Mouse (Mus musculus): Measurements from ENCODE around the gene Tekt5.

Tekt5 gene

GRCm38 (mm10) chr16:10377286-10377685 lies 18.0 kb downstream of the Tekt5 start:
- no peak for DNase-seq

GRCm38 (mm10) chr16:10374254-10375011 lies 20.9 kb downstream of the Tekt5 start:
- no peak for DNase-seq

GRCm38 (mm10) chr16:10372372-10372771 lies 22.9 kb downstream of the Tekt5 start:
- no peak for DNase-seq

GRCm38 (mm10) chr16:10369996-10370395 lies 25.3 kb downstream of the Tekt5 start:
- DNase-seq, result no peak

- DNase-seq, result no peak
Observed at GRCm38 (mm10) chr16:10369468-10369934, 25.8 kb downstream of the Tekt5 start.

- no peak for DNase-seq
Observed at GRCm38 (mm10) chr16:10366240-10367217, 28.8 kb downstream of the Tekt5 start.

- DNase-seq, result no peak
Observed at GRCm38 (mm10) chr16:10365796-10366195, 29.5 kb downstream of the Tekt5 start.

GRCm38 (mm10) chr16:10363061-10363460 lies 32.2 kb downstream of the Tekt5 start:
- no peak for DNase-seq

GRCm38 (mm10) chr16:10359241-10359640 lies 36.0 kb downstream of the Tekt5 start:
- no peak for DNase-seq

GRCm38 (mm10) chr16:10358010-10358934 lies 37.0 kb downstream of the Tekt5 start:
- DNase-seq, result peak; percentile 44 to 53

- no peak for DNase-seq
Observed at GRCm38 (mm10) chr16:10355004-10355403, 40.3 kb downstream of the Tekt5 start.

- no peak for DNase-seq
Observed at GRCm38 (mm10) chr16:10351050-10351636, 44.1 kb downstream of the Tekt5 start.

GRCm38 (mm10) chr16:10349876-10350275 lies 45.4 kb downstream of the Tekt5 start:
- DNase-seq, result no peak

- no peak for DNase-seq
Observed at GRCm38 (mm10) chr16:10349436-10349835, 45.9 kb downstream of the Tekt5 start.

GRCm38 (mm10) chr16:10347551-10347950 lies 47.7 kb downstream of the Tekt5 start:
- no peak for DNase-seq

- no peak for DNase-seq
Observed at GRCm38 (mm10) chr16:10341110-10341509, 54.2 kb downstream of the Tekt5 start.

GRCm38 (mm10) chr16:10339930-10340329 lies 55.4 kb downstream of the Tekt5 start:
- no peak for DNase-seq

- DNase-seq, result no peak
Observed at GRCm38 (mm10) chr16:10338601-10339000, 56.7 kb downstream of the Tekt5 start.

GRCm38 (mm10) chr16:10337422-10338197 lies 57.7 kb downstream of the Tekt5 start:
- no peak for DNase-seq

GRCm38 (mm10) chr16:10336454-10337421 lies 58.6 kb downstream of the Tekt5 start:
- no peak for DNase-seq

All from B cell, adult 2 months (primary cell).